Mouse (Mus musculus): ENCODE measurements around the gene Casp8ap2. TPM values are rescaled to one million over a fixed set of nuclear protein-coding genes. Genes with fewer than 3 reads are reported as not detected.

Gene Casp8ap2
- polyA plus RNA-seq, 1 experiment from 2014 or later: 48.7 TPM

- 75% methylated on average over 3 of the region's 3 CpGs for WGBS
- H3K4me1 ChIP-seq: no peaks in the 10 kb centered on the region
- no peak for DNase-seq (ENCODE audit: low spot score)
- H3K4me3 ChIP-seq: no peak overlapping the region
- no peak overlapping the region for H3K27ac ChIP-seq
- H3K27me3 ChIP-seq (ENCODE audit: insufficient read depth, poor library complexity, severe bottlenecking): no peaks in the 10 kb centered on the region
- H3K9me3 ChIP-seq: no peaks in the 10 kb centered on the region
- H3K36me3 ChIP-seq: peaks cover 92% of the 10 kb centered on the region
These were observed 65.6 kb downstream of the Casp8ap2 start for GRCm38 (mm10) chr4:32680843-32681242.

GRCm38 (mm10) chr4:32682471-32682870, 67.2 kb downstream of the Casp8ap2 start:
- no peaks in the 10 kb centered on the region for H3K9me3 ChIP-seq
- no peaks in the 10 kb centered on the region for H3K4me1 ChIP-seq
- WGBS: 80% methylated on average over 4 of the region's 4 CpGs
- H3K4me3 ChIP-seq: no peak overlapping the region
- DNase-seq (ENCODE audit: low spot score): no peak
- H3K27ac ChIP-seq: no peak overlapping the region
- H3K27me3 ChIP-seq (ENCODE audit: insufficient read depth, poor library complexity, severe bottlenecking): no peaks in the 10 kb centered on the region
- peaks cover 88% of the 10 kb centered on the region for H3K36me3 ChIP-seq

- no peak for DNase-seq (ENCODE audit: low spot score)
- H3K27me3 ChIP-seq (ENCODE audit: insufficient read depth, poor library complexity, severe bottlenecking): no peaks in the 10 kb centered on the region
- H3K27ac ChIP-seq: no peak overlapping the region
- peaks cover 86% of the 10 kb centered on the region for H3K36me3 ChIP-seq
- H3K4me1 ChIP-seq: no peaks in the 10 kb centered on the region
- no peak overlapping the region for H3K4me3 ChIP-seq
- H3K9me3 ChIP-seq: no peaks in the 10 kb centered on the region
- 85% methylated on average over 6 of the region's 6 CpGs for WGBS
These were observed 67.9 kb downstream of the Casp8ap2 start for GRCm38 (mm10) chr4:32683061-32683582.

Other genes starting within 250 kb of the Casp8ap2 start
- 0.09 TPM in 1 of 2 replicates, not detected in the other for gene Gja10, start 12.7 kb upstream of the Casp8ap2 start, polyA plus RNA-seq (2016; fragmentation: Nextera tagmentation; extraction: Ambion mirVana)
- gene Mdn1, start 41.7 kb downstream of the Casp8ap2 start, polyA plus RNA-seq (2016; fragmentation: Nextera tagmentation; extraction: Ambion mirVana): 11.0 and 16.7 TPM in 2 replicates
- gene Lyrm2, start 184.8 kb downstream of the Casp8ap2 start, polyA plus RNA-seq (2016; fragmentation: Nextera tagmentation; extraction: Ambion mirVana): 109 and 118 TPM in 2 replicates